Mouse (Mus musculus) hindlimb bud, embryonic 11.5 days (tissue): ENCODE measurements around the gene Etv6.

Experiments used
- DNase-seq: peaks from one replicate; pipeline ENCODE4 v3.0.0-alpha.2; 2012; ENCODE audit warnings: low read depth, low spot score; ENCODE audit errors: extremely low spot score

The Etv6 gene

GRCm38 (mm10) chr6:134107696-134108095, 72.2 kb downstream of the Etv6 start:
- DNase-seq, result no peak

GRCm38 (mm10) chr6:134109675-134110074, 74.2 kb downstream of the Etv6 start:
- no peak for DNase-seq

GRCm38 (mm10) chr6:134110206-134110605, 74.7 kb downstream of the Etv6 start:
- DNase-seq, result no peak

GRCm38 (mm10) chr6:134111599-134111998, 76.1 kb downstream of the Etv6 start:
- DNase-seq, result no peak

GRCm38 (mm10) chr6:134112753-134113152, 77.3 kb downstream of the Etv6 start:
- no peak for DNase-seq

GRCm38 (mm10) chr6:134113168-134113567, 77.7 kb downstream of the Etv6 start:
- no peak for DNase-seq

- no peak for DNase-seq
Observed at GRCm38 (mm10) chr6:134115219-134115968, 79.9 kb downstream of the Etv6 start.

- no peak for DNase-seq
Observed at GRCm38 (mm10) chr6:134117380-134117938, 82.0 kb downstream of the Etv6 start.

- no peak for DNase-seq
Observed at GRCm38 (mm10) chr6:134118506-134118905, 83.0 kb downstream of the Etv6 start.

GRCm38 (mm10) chr6:134119136-134119535, 83.6 kb downstream of the Etv6 start:
- no peak for DNase-seq

GRCm38 (mm10) chr6:134120227-134120626, 84.7 kb downstream of the Etv6 start:
- no peak for DNase-seq

GRCm38 (mm10) chr6:134120712-134121111, 85.2 kb downstream of the Etv6 start:
- DNase-seq, result no peak

- DNase-seq, result no peak
Observed at GRCm38 (mm10) chr6:134122945-134123344, 87.4 kb downstream of the Etv6 start.

- no peak for DNase-seq
Observed at GRCm38 (mm10) chr6:134123474-134123873, 88.0 kb downstream of the Etv6 start.

- DNase-seq, result no peak
Observed at GRCm38 (mm10) chr6:134124256-134124655, 88.8 kb downstream of the Etv6 start.

- no peak for DNase-seq
Observed at GRCm38 (mm10) chr6:134127996-134128395, 92.5 kb downstream of the Etv6 start.

GRCm38 (mm10) chr6:134128594-134128993, 93.1 kb downstream of the Etv6 start:
- no peak for DNase-seq

- no peak for DNase-seq
Observed at GRCm38 (mm10) chr6:134129848-134130247, 94.3 kb downstream of the Etv6 start.

GRCm38 (mm10) chr6:134130816-134131215, 95.3 kb downstream of the Etv6 start:
- no peak for DNase-seq

GRCm38 (mm10) chr6:134131601-134132000, 96.1 kb downstream of the Etv6 start:
- no peak for DNase-seq

- no peak for DNase-seq
Observed at GRCm38 (mm10) chr6:134133756-134134155, 98.3 kb downstream of the Etv6 start.

GRCm38 (mm10) chr6:134134821-134135323, 99.4 kb downstream of the Etv6 start:
- no peak for DNase-seq
